Mouse (Mus musculus) stomach, embryonic 16.5 days (tissue): ENCODE measurements at regions not wholly inside any gene's neighbourhood (a gene's known extent, or its start where the extent isn't known, plus 50 kb on each side); places are given as distances from the start of the nearest gene placed in this dataset.

Source experiments
- ATAC-seq: fragments of 200-750 bp; cut with Nextera tagmentation; 2 replicates; pipeline ENCODE4 v1.8.0; 2017; ENCODE audit warnings: moderate number of reproducible peaks, moderate TSS enrichment; ENCODE audit not compliant: insufficient read depth, low FRiP score
- H3K27ac ChIP-seq: fragments of 300-500 bp; sonication (generic); 2 replicates; pipeline ENCODE4 v1.5.1; 2014; ENCODE audit warnings: low read length
- H3K27me3 ChIP-seq: fragments of 300-500 bp; sonication (generic); 2 replicates; pipeline ENCODE4 v1.6.1; 2014; ENCODE audit warnings: low read length, control low read depth, mixed read lengths; ENCODE audit not compliant: control insufficient read depth, insufficient read depth
- H3K36me3 ChIP-seq: fragments of 300-500 bp; sonication (generic); 2 replicates; pipeline ENCODE4 v1.6.1; 2014; ENCODE audit warnings: low read length; ENCODE audit not compliant: control insufficient read depth, insufficient read depth
- H3K4me1 ChIP-seq: fragments of 300-500 bp; sonication (generic); 2 replicates; pipeline ENCODE4 v1.6.1; 2014; ENCODE audit warnings: low read length, control low read depth, mixed read lengths; ENCODE audit not compliant: control insufficient read depth, insufficient read depth
- H3K4me2 ChIP-seq: fragments of 300-500 bp; sonication (generic); 2 replicates; pipeline ENCODE4 v1.6.1; 2014; ENCODE audit warnings: low read depth, low read length, mixed read lengths
- H3K4me3 ChIP-seq: fragments of 300-500 bp; sonication (generic); replicated peaks from 2 replicates; pipeline ENCODE4 v1.5.1; 2014; ENCODE audit warnings: mild to moderate bottlenecking, low read length
- H3K9ac ChIP-seq: fragments of 300-500 bp; sonication (generic); 2 replicates; pipeline ENCODE4 v1.6.1; 2014; ENCODE audit warnings: low read length
- H3K9me3 ChIP-seq: fragments of 300-500 bp; sonication (generic); replicated peaks from 2 replicates; pipeline ENCODE4 v1.6.1; 2016; ENCODE audit warnings: low read length, control low read depth; ENCODE audit not compliant: control insufficient read depth
- WGBS: fragments of 180-500 bp; shearing (Covaris S2); extraction: QIAGEN DNeasy Blood & Tissue Kit; methylation state at CpG from one replicate; pipeline ENCODE4 v1.1.7; 2014; 5-methylcytosine and 5-hydroxymethylcytosine counted together

DNA sequence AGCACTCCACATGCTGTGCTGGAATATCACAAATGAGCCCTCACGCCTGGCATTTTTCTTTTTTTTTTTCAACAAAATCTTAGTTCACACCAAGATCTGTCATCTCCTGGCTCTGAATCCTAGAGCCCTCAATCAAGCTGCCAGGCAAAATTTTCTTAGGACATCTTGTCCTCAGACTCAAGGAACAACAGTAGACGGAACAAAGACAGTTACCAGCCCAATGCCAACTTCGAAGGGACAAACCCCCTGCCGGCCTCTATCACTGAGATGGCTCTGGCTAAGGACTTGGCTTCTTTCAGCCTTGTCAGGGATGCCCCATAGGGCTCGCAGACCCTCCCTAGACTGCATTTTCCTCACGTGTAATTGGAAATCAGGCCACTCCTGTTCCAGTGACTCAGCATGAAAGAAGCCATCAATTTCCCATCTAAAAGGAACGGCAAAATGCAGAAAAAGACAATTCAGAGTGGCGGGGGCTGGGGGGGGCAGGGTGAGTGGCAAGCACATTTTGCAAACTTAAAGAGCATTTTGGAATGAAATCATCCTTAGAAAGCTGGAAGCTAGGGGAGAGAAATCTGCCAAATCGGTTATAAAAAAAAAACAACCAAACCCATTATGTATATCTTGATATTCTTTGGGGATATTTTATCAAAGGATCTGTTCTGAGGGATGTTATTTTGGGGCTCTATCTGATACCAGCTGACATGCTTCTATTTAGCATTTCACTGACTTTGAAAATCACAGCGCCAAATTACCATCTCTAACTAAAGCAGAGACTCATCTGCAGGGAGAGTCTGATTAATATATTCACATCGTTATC is 116.1 kb upstream of the Sulf2 start:
- H3K27me3 ChIP-seq = no peaks in the 10 kb centered on the region
- H3K36me3 ChIP-seq = no peaks in the 10 kb centered on the region
- H3K4me3 ChIP-seq = no peak overlapping the region
- H3K9me3 ChIP-seq = no peaks in the 10 kb centered on the region
- no peak for ATAC-seq
- H3K27ac ChIP-seq = no peak overlapping the region
- H3K4me1 ChIP-seq = peaks cover 13% of the 10 kb centered on the region
- 57% methylated on average over 11 of the region's 11 CpGs for WGBS
- H3K4me2 ChIP-seq = no peak overlapping the region
- no peak overlapping the region for H3K9ac ChIP-seq

DNA sequence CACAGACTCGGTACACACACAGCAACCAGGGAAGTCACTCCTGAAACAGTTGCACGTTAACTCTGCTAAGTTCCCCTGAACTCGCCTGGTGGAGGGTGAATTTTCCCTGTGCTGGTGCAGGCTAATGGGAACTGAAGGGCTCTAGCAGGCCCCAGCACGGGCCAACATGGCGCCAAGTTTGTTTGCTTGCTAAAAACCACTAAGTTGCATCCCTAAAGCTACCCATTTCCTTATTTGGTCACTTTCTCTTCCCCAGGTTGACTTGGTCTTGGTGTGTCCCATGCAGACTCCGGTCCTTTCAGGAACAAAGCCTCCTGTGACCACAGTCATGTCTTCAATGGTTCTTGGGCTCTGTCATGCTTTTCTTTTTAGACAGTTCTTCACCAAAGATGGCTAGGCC is 114.5 kb upstream of the Sulf2 start:
- no peak overlapping the region for H3K27ac ChIP-seq
- no peak overlapping the region for H3K4me2 ChIP-seq
- 83% methylated on average over 6 of the region's 6 CpGs for WGBS
- no peak overlapping the region for H3K4me3 ChIP-seq
- H3K36me3 ChIP-seq = no peaks in the 10 kb centered on the region
- ATAC-seq = no peak
- H3K27me3 ChIP-seq = no peaks in the 10 kb centered on the region
- H3K9ac ChIP-seq = no peak overlapping the region
- H3K9me3 ChIP-seq = no peaks in the 10 kb centered on the region
- peaks cover 13% of the 10 kb centered on the region for H3K4me1 ChIP-seq

DNA sequence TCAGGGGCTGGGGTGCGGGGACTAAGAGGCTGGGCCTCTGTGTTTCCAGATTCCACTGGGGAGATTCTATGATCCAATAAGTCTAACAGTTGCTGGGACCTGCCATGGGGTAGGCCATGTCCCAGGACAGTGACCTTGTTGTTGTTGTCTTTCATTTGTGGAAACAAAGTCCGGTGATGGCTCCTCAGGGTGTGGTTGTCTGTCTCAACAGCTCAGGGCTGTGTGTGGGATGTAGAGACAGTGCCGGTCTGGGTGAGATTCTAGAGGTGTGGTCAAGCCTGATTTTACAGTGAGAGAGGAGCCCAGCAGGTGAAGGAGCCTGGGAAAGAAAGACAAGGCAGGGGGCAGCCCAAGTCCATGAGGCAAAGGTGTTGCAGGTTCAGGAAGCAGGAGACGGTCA is 111.5 kb upstream of the Sulf2 start:
- WGBS = 88% methylated on average over 4 of the region's 4 CpGs
- Histone ChIP-seq H3K4me2 (no peak overlapping the region), H3K4me3 (no peak overlapping the region), H3K4me1 (peaks cover 2% of the 10 kb centered on the region), H3K9ac (no peak overlapping the region), H3K9me3 (no peaks in the 10 kb centered on the region), H3K27ac (no peak overlapping the region), H3K36me3 (no peaks in the 10 kb centered on the region), H3K27me3 (no peaks in the 10 kb centered on the region)
- ATAC-seq = no peak

DNA sequence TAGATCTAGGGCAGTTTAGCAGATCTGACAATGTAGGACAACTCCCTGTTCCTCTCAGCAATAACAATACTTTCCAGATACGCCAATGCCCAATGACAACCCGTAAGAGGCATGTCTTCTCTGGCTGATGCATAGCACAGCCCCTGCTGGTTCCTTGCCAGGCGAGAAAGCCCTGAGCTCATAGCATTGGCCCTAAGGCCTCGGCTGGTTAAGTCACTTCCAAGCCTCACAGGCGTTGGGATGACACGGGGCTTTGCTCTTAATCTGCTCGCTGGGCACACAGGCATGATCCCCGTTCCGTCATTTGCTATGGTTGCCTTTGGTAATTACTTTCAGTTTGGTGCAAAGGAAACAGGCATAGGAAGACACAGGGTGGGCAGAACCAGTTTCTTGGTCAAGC is 111.0 kb upstream of the Sulf2 start:
- WGBS = 78% methylated on average over 9 of the region's 9 CpGs
- no peaks in the 10 kb centered on the region for H3K36me3 ChIP-seq
- no peak overlapping the region for H3K4me2 ChIP-seq
- ATAC-seq = no peak
- peaks cover 6% of the 10 kb centered on the region for H3K4me1 ChIP-seq
- no peaks in the 10 kb centered on the region for H3K27me3 ChIP-seq
- no peak overlapping the region for H3K27ac ChIP-seq
- H3K4me3 ChIP-seq = no peak overlapping the region
- H3K9me3 ChIP-seq = no peaks in the 10 kb centered on the region
- H3K9ac ChIP-seq = no peak overlapping the region

DNA sequence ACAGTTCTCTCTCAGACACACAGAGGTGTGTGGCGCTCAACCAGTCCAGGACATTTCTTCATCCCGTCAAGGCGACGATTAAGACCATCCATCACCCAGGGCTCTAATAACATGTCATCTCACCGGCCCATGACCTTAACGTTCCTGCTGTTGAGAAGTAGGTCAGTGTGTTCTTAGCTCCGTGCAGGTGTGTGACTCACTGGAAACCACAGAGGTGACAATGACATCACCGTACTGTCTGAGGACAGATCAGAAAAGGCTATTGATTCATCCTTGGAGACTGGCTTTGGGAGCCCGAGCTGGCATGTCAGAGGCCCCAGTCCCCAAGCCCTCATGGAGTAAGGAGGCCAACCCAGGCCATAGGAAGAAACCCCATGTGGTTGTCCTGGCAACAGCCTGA is 109.3 kb upstream of the Sulf2 start:
- Histone ChIP-seq H3K36me3 (no peaks in the 10 kb centered on the region), H3K27ac (no peak overlapping the region), H3K27me3 (no peaks in the 10 kb centered on the region), H3K9me3 (no peaks in the 10 kb centered on the region), H3K4me3 (no peak overlapping the region), H3K4me2 (no peak overlapping the region), H3K4me1 (peaks cover 12% of the 10 kb centered on the region), H3K9ac (no peak overlapping the region)
- WGBS = 61% methylated on average over 9 of the region's 9 CpGs
- no peak for ATAC-seq

DNA sequence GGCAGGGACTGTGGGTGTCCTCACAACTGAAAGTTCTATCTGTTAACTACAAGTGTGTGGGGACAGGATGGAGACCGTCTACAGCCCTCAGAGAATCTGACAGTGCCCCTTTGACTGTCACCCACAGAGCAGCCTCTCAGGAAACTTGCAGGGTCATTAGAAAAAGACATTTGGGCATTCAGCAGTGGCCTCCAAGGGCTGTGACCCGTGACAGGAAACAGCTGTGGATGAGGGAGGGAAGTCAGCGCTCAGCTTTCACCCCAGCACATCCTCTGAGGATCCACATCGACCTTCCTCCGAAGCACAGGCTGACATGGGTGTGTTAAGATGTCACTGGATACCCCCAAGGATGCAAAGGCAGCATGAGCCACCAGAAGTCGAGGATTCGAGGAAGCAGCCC is 106.3 kb upstream of the Sulf2 start:
- H3K27me3 ChIP-seq = no peaks in the 10 kb centered on the region
- WGBS = 45% methylated on average over 7 of the region's 7 CpGs
- peaks cover 22% of the 10 kb centered on the region for H3K4me1 ChIP-seq
- ATAC-seq = no peak
- H3K4me3 ChIP-seq = no peak overlapping the region
- H3K36me3 ChIP-seq = no peaks in the 10 kb centered on the region
- H3K27ac ChIP-seq = peak overlapping the region; percentile 26; the same call in 1 of the 2 replicates
- H3K9me3 ChIP-seq = peaks cover 3% of the 10 kb centered on the region; the same call in 1 of the 2 replicates
- no peak overlapping the region for H3K9ac ChIP-seq
- H3K4me2 ChIP-seq = no peak overlapping the region

DNA sequence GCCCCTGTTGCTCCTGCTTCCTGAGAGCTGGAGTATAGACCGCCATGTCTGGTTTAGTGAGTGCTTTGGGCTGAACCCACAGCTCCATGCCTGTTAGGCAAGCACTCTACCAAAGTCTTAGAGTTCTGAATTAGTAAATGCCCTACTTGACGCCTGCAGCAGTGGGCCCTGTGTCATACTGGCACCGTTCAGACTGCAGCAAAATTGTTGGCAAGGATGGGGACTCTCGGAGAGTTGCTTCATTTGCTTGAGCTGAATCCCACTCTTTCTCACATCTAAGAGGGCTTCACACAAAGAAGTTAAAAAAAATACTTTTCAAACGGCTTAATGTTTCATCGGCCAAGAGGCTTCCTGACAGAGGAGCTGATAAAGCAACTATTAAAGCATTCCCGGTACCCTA is 105.6 kb upstream of the Sulf2 start:
- no peak for ATAC-seq
- 55% methylated on average over 7 of the region's 7 CpGs for WGBS
- Histone ChIP-seq H3K4me1 (peaks cover 22% of the 10 kb centered on the region), H3K4me3 (no peak overlapping the region), H3K9ac (no peak overlapping the region), H3K36me3 (no peaks in the 10 kb centered on the region), H3K27ac (peak overlapping the region; percentile 39; the same call in 1 of the 2 replicates), H3K4me2 (no peak overlapping the region), H3K9me3 (peaks cover 3% of the 10 kb centered on the region; the same call in 1 of the 2 replicates), H3K27me3 (no peaks in the 10 kb centered on the region)

DNA sequence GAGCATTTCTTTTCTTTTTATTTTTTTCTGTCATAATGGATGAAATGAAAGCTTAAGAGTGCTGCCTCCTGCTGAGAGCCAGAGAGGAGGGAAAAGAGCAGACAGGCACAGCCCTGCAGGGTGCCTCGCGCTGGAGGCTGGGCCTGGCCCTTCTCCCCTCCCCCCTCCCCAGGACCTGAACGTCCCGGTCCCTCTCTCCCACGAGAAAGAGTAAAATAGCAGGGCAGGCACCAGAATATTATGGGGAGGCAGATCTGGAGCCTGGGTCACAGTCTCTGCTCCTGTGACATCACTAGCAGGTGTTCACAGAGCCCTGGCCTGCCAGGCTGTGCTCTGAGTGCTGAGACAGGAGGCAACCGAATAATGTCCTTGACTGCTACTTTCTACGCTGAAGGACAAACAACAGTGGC is 103.3 kb upstream of the Sulf2 start:
- Histone ChIP-seq H3K4me1 (peaks cover 22% of the 10 kb centered on the region), H3K27ac (peak overlapping the region; percentile 44; the same call in 1 of the 2 replicates), H3K36me3 (no peaks in the 10 kb centered on the region), H3K27me3 (no peaks in the 10 kb centered on the region), H3K4me3 (no peak overlapping the region), H3K9ac (0 out of 2 replicates have a peak overlapping the region, but pooled peaks have one; percentile 44), H3K4me2 (no peak overlapping the region), H3K9me3 (peaks cover 3% of the 10 kb centered on the region; the same call in 1 of the 2 replicates)
- no peak; the same call in 1 of the 2 replicates for ATAC-seq
- WGBS = 16% methylated on average over 7 of the region's 7 CpGs

DNA sequence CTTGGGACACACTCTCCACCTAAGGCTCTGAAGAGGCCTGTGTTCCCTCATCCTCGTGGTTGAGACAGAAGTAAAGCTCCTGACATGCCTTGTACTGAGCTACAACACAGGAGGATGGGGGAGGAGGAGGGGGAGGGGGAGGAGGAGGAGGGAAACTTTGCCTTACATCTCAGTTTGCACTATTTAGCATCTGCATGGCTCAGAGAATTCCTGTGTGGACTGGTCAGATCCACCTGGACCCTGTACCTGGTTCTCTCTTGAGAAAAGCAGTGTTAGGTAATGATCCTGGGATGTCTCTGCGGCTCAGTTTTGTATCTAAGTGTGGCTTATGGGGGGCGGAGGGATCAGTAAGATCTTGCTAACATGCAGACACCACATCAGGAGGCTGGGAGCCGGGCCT is 102.2 kb upstream of the Sulf2 start:
- H3K36me3 ChIP-seq = no peaks in the 10 kb centered on the region
- 0 out of 2 replicates have a peak overlapping the region, but pooled peaks have one; percentile 22 for H3K9ac ChIP-seq
- no peak for ATAC-seq
- H3K4me3 ChIP-seq = no peak overlapping the region
- WGBS = 71% methylated on average over 4 of the region's 4 CpGs
- H3K4me1 ChIP-seq = peaks cover 22% of the 10 kb centered on the region
- H3K4me2 ChIP-seq = no peak overlapping the region
- H3K27me3 ChIP-seq = no peaks in the 10 kb centered on the region
- no peak overlapping the region for H3K27ac ChIP-seq
- H3K9me3 ChIP-seq = peaks cover 3% of the 10 kb centered on the region; the same call in 1 of the 2 replicates
